Mouse (Mus musculus): ENCODE data around the gene Mrpl49. TPM values are rescaled to one million over a fixed set of nuclear protein-coding genes. Genes with fewer than 3 reads are reported as not detected.
A peak's percentile ranks its signal among the peaks of the same experiment; 100 is the strongest.

Gene Mrpl49
- polyA plus RNA-seq, 2 experiments from 2014 or later = 33.9 to 37.5 TPM

DNA sequence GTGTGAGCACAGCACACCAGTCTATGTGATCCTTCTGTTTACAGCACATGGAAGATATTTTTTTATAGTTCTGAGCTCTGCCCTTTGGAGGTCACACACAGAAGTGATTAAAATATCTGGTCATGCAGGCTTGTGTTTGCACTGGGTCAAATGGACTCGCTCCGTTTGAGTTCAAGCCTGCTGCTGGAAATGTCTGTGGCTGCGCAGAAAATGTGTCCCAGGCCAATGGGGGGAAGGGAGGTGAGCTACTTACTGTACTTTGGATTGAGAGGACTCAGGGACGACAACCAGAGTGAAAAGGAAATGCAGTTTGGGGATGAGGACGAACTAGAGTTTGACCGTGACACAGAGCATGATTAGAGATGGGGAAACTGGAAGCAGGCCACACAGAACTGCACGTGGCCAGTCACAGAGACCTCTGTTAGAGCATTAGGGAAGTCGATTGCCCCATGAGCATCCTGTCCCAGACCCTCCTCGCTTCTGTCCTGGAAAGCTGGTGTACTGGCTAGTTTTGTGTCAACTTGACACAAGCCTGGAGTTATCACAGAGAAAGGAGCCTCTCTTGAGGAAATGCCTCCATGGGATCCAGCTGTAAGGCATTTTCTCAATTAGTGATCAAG is 21.5 kb downstream of the Mrpl49 start:
- ATAC-seq = no peak

DNA sequence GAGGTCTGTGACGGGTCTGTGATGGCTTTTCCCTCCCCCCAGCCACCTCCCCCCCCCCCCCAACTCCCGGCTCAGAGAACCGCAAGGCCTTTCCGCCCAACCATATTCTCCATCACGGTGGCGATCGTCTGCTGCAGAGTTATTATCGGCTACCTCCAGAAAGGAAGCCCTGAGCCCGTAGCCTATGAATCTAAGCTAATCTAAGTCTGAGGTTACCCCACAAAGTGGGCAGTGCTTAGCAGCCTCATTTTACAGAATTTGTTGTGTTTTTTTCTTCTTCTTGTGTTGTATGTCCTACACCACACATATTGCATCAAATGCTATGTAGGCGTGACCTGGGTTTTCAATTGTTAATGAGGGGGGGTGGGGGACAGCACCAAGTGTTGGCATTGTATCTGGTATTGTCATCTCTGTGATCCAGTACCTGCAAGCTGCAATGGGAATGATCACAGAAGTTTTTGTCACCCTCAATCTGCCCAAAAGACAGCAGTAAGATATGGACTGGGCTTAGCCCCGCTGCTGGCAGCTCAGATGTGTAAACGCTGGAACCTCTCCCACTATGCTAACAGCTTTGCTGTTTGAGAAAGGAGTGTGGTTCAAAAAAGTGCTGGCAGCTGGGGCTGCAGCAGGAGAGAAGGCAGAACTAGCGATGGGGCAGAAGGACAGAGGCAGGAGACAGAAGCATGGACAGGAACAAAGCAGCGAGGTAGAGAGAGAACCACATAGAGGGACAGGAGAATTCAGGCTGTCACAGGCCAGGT is 26.9 kb downstream of the Mrpl49 start:
- ATAC-seq = no peak

DNA sequence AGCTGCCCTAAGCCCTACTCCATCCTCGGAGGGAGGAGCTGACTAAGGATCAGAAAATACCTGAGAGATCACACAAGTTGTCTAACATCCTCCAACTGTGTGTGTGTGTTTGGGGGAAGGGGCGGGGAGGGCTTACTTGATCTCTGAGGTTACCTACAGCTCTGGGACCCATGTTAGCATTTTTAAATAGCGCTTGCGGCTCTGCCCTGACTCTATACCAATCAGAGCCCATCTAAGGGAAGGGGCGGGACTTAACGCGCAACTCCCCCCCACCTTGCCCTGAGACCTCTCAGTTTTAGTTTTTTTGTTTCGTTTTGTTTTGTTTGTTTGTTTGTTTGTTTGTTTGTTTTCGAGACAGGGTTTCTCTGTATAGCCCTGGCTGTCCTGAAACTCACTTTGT is 28.2 kb downstream of the Mrpl49 start:
- no peak for ATAC-seq

DNA sequence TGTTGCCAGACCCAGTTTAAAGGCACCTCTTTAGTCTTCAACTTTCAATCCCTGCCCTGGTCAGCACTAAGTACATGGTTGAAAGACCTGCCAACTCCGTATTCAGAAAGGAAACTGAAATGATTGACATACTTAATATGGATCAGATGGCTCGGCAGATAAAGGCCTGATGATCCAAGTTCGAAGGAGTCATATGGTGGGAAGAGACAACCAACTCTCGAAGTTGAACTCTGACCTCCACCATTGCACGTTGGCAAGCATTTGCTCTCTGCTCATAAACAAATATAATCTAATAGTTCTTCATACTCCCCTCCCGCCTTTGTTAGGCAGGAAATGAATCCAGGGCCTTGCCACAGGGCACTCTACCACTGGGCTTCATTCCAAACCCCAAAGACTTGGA is 28.6 kb downstream of the Mrpl49 start:
- no peak for ATAC-seq

DNA sequence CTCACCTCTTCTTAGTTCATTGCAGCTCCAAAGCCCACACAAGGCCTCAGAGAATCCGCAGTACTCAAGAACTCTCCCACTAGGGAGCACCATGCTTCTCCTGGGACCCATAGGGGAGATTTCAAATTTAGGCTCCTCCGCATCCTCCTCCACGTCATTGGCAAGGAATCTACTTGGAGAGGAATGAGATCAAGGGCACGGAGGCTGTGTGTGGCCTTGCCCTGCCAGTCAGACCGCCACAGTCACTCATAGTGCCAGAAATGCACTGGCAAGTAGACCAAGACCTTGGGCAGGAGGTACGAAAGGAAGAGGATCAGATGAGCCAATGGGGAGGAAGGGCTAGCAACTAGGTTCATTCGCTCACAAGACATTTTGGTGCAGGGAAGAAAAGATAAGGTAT is 33.7 kb downstream of the Mrpl49 start:
- no peak for ATAC-seq

DNA sequence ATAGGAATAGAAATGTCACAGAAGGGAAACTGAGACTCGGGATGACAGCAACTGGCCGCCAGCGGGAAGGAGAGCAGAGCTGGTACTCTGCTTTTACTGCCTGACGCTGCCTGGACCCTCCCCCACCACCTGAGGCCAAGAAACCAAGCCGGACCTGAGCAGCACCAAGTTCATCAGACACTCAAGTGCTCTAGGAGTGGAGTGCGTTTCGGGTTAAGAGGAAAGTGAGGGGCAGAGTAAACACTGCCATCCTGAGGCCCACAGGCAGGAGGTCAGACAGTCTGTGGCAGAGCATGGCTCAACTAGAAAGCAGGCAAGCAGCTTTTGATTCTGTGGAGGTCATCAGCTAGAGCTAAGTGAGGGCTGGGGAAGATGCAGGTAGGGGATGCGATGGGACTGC is 34.5 kb downstream of the Mrpl49 start:
- ATAC-seq = no peak

DNA sequence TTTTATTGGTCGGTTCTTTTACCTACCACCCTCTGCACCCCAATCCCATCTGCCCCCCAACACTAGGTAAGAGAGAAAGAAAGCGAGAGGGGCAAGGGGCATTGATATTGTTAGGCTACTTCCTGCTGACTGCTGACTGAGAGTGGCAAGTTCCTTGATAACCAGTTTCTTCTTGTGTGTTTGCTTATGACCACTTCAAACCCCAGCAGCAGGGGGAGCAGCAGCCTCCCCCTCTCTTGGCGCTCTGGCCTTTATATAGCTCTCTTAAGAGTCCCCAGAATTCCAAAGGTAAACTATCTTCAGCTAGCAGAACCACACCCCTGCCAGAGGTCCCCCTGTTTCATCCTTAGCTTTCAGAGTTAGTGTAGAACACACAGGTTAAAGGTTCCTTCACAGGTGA is 37.3 kb downstream of the Mrpl49 start:
- ATAC-seq = no peak

DNA sequence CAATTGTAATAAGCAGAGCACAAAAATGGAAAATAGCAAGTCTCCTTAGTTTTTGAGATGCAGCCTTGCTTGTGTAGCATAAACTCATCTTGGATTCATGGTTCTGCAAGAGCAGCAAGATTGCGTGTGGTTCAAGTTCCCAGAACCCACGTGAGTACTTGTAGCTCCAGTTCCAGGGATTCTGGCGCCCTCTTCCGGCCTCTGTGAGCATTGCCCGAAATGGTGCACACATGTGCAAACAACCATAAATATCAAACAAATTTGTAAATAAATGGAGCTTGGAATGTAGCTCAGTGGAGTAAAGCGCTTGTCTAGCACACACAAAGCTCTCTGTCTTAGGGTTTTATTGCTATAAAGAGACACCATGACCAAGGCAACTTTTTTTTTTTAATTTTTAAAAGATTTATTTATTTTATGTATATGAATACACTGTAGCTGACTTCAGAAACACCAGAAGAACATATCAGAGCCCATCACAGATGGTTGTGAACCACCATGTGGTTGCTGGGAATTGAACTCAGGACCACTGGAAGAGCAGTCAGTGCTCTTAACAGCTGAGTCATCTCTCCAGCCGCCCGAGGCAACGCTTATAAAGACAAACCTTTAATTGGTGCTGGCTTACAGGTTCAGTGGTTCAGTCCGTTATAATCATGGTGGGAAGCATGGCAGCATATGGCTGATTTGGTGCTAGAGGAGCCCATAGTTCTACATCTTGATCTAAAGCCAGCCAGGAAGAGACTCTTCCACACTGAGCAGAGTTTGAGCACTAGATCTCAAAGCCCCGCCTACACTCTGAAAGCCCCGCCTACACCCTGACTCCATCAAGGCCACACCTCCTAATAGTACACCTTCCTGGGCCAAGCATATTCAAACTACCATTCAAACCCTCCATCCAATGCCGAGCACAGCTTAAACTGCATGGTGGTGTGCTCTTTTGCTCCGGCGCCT is 39.2 kb downstream of the Mrpl49 start:
- peak; percentile 58 for ATAC-seq

DNA sequence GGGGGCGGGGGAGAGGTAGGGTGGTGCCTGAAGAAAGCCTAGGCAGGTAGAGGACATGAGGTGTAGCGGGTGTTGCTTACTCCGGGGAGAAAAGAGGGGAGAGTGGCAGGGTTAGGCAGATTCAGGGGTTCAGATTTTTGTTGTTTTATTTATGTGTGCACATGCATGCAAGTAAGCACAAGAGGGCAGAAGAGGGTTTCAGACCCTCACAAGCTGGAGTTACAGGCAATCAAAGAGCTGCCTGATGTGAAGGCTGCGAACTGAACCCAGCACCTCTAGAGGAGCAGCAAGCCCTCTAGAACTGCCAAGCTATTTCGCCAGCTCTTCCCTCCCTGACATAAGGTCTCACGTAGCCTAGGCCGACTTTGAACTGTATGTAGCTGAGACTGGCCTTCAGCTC is 41.1 kb downstream of the Mrpl49 start:
- no peak for ATAC-seq

DNA sequence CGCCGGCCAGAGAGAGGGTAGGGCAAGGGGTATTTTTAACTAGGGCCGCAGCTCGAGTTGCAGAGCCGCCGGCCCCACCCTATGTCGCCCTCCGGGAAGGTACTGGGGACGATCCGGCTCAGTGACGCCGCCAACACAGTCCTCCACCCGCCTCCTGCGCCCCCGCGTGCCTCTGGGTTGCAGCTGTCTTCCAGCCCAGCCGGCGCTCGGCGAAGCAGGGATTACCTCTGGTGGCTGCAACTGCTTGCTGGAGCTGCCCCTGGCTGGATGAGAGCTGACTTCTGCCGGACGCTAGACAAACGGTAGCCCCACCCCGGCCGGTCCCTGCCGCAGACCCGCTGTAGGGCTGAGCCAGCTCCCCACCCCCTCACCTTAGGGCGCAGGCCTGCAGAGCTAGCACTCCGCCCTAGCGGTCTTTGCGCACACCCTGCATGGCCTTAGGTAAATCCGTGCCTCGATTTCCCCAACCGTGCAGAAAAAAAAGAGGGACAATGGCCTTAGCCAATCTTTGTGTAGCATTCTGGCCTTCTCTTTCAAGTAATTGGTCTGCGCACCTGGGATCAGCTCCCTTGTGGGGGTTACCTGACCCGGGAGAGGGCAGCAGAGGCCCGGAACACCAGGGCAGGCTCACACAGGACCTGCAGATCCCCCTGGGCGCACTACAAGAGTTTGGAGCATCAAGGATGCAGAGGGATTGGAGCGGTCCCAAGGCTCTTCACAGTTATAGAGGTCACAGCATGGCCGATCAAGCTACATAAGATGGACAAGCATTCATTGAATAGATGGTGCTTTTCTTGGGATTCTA is 41.9 kb downstream of the Mrpl49 start, which contains the start of gene Capn1:
Gene Capn1 (minus strand): TSS at position 387 of the 805 bp plus-strand sequence.
- peak; percentile 74 for ATAC-seq

DNA sequence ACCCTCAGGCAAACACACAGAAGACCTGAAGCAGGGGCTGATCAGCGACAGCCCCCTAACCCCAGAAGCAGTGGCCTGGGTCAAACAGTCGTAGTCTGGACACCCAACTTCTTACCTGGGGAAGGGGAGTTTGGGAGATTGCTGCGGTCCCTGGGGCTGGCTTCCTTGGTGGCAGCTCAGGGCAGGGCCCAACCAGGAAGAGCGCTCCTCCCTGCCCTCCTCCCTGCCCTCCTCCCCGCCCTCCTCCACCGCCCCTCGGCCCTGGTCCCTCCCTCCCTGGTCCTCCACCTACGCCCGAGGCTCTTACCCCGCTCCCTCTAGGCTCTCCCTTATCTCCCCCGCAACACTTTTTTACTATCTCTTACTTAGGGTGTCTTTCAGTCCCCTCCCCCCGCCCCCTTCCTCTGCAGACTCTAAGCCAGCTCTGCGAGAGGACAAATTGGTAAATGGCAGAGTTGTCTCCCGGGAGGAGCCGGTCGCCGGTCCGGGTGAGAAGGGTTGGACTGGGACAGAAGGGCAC is 42.5 kb downstream of the Mrpl49 start:
- ATAC-seq = peak; percentile 68

DNA sequence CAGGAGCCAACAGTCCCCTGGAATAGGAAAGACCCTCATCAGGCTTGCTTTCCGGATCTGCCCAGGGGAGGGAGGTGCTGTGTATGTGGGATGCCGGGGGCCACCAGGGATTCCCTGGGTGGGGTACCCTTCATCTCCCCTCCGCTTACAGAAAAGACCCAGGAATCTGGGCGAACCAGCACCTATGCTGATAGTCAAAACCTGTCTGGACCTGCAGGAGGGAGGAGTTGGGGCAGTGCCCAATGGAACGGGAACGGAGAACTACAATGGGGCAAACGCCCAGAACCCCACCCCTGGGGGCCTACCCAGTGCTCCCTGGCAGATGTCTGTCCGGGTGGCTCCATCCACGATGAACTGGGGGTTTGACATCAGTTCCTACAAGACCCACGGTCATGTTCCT is 43.9 kb downstream of the Mrpl49 start:
- no peak for ATAC-seq

DNA sequence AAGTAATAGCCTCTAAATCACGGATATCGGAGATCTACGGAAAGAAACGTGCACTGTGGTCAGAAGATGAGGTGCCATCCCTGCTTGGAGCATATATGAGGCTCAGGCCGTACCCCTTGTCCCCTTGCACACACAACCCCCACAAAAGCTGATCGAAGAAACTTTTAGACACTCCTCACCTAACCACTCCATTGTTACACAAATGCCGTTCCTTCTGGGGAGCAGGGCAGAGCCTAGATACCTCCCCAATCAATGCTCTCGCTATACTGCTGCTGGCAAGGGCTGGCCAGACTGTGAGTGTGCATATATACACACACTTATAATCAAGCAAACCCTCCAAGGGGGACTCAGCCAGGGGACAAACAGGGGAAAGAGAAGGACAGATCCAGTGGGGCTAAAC is 48.4 kb downstream of the Mrpl49 start:
- ATAC-seq = no peak

DNA sequence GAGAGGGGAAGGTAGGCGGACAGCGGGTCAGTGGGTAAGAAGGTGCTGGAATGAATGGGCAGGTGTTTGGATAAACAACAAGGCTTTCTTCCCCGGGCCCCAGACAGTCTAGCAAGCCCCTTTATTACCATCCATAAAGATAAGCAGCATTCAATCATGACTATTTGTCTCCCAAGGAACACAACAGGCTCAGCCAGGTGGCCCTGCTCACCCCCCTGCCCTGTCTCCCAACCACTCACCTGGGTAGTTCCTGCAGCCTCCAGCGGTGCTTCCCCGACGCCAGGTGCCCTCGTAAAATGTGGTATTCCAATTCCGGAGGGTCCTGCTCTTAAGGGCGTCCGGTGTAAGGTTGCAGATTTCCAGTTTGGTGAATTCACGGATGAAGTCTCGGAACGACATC is 50.6 kb downstream of the Mrpl49 start:
- ATAC-seq = no peak

DNA sequence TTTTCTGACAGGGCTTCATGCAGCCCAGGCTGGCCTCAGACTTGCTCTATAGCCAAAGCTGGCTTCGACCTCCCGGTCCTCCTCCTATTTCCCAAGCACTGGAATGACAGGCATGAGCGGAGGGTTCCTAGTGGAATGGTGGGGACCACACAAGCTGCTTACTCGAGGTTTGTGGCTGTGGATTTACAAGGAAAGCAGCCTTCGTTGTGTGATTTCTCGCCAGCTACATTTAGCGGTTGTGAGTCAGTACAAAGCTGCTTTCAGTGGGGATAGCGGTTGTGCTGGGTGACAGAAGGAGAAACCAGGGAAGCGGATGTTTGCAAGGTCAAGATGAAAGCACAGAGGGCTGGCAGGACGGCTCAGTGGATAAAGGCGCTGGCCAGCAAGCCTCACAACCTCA is 52.0 kb downstream of the Mrpl49 start:
- no peak for ATAC-seq

Other genes starting within 250 kb of the Mrpl49 start
- 10 to 100 TPM; 62.6 to 85.3 TPM for gene Frmd8, start 182.5 kb downstream of the Mrpl49 start, polyA plus RNA-seq (2017; shearing (Covaris generic))
- 10 to 100 TPM; 51.6 to 73.7 TPM for gene Slc25a45, start 180.0 kb downstream of the Mrpl49 start, polyA plus RNA-seq (2017; shearing (Covaris generic))
- under 1 TPM; 0.51 to 0.84 TPM for gene Tigd3, start 163.6 kb downstream of the Mrpl49 start, polyA plus RNA-seq (2017; shearing (Covaris generic))
- 100 to 1,000 TPM; 214 to 296 TPM for gene Dpf2, start 144.8 kb downstream of the Mrpl49 start, polyA plus RNA-seq (2017; shearing (Covaris generic))
- gene Cdc42ep2, start 133.0 kb downstream of the Mrpl49 start, polyA plus RNA-seq (2017; shearing (Covaris generic)) = under 1 TPM in 1 of 2 experiments, not detected in 1; 0.34 TPM
- 10 to 100 TPM; 13.8 to 15.8 TPM for gene Pola2, start 93.6 kb downstream of the Mrpl49 start, polyA plus RNA-seq (2017; shearing (Covaris generic))
- not detected for gene Slc22a20, start 71.6 kb downstream of the Mrpl49 start, polyA plus RNA-seq (2017; shearing (Covaris generic))
- 10 to 100 TPM; 40.2 to 45.3 TPM for gene Capn1, start 41.9 kb downstream of the Mrpl49 start, polyA plus RNA-seq (2017; shearing (Covaris generic))
- gene Syvn1, start 11.2 kb downstream of the Mrpl49 start, polyA plus RNA-seq (2017; shearing (Covaris generic)) = 10 to 100 TPM; 13.4 to 17.1 TPM
- 1,000 to 10,000 TPM; 2,365 to 3,114 TPM for gene Fau, start 59 bp upstream of the Mrpl49 start, polyA plus RNA-seq (2017; shearing (Covaris generic))
- gene Znhit2, start 3.4 kb upstream of the Mrpl49 start, polyA plus RNA-seq (2017; shearing (Covaris generic)) = 1 to 10 TPM; 5.7 to 6.7 TPM
- gene Tm7sf2, start 10.6 kb upstream of the Mrpl49 start, polyA plus RNA-seq (2017; shearing (Covaris generic)) = 1 to 10 TPM; 5.5 to 7.1 TPM
- 10 to 100 TPM; 27.9 to 39.0 TPM for gene Vps51, start 19.4 kb upstream of the Mrpl49 start, polyA plus RNA-seq (2017; shearing (Covaris generic))
- not detected for gene Tmem262, start 22.2 kb upstream of the Mrpl49 start, polyA plus RNA-seq (2017; shearing (Covaris generic))
- not detected for gene Gm28374, start 24.5 kb upstream of the Mrpl49 start, polyA plus RNA-seq (2017; shearing (Covaris generic))
- gene Zfpl1, start 27.2 kb upstream of the Mrpl49 start, polyA plus RNA-seq (2017; shearing (Covaris generic)) = 10 to 100 TPM; 36.7 to 51.4 TPM
- 1 to 10 TPM; 3.5 to 5.5 TPM for gene Cdca5, start 27.2 kb upstream of the Mrpl49 start, polyA plus RNA-seq (2017; shearing (Covaris generic))
- gene AC131692.1, start 36.6 kb upstream of the Mrpl49 start, polyA plus RNA-seq (2017; shearing (Covaris generic)) = not detected
- gene Naaladl1, start 48.0 kb upstream of the Mrpl49 start, polyA plus RNA-seq (2017; shearing (Covaris generic)) = under 1 TPM in 1 of 2 experiments, not detected in 1; 0.17 TPM
- 1 to 10 TPM in 1 of 2 experiments, under 1 TPM in 1; 0.43 to 2.2 TPM for gene Sac3d1, start 60.9 kb upstream of the Mrpl49 start, polyA plus RNA-seq (2017; shearing (Covaris generic))
- gene Snx15, start 70.5 kb upstream of the Mrpl49 start, polyA plus RNA-seq (2017; shearing (Covaris generic)) = 10 to 100 TPM; 20.9 to 26.5 TPM
- gene Batf2, start 83.2 kb upstream of the Mrpl49 start, polyA plus RNA-seq (2017; shearing (Covaris generic)) = not detected
- gene Arl2, start 83.8 kb upstream of the Mrpl49 start, polyA plus RNA-seq (2017; shearing (Covaris generic)) = 10 to 100 TPM; 17.1 to 31.5 TPM
- gene Majin, start 126.6 kb upstream of the Mrpl49 start, polyA plus RNA-seq (2017; shearing (Covaris generic)) = under 1 TPM in 1 of 2 experiments, not detected in 1; 0.90 TPM
- gene Gpha2, start 168.6 kb upstream of the Mrpl49 start, polyA plus RNA-seq (2017; shearing (Covaris generic)) = not detected
- gene Ppp2r5b, start 178.1 kb upstream of the Mrpl49 start, polyA plus RNA-seq (2017; shearing (Covaris generic)) = 1 to 10 TPM; 1.2 to 1.6 TPM
- 10 to 100 TPM; 10.4 to 14.7 TPM for gene Atg2a, start 183.9 kb upstream of the Mrpl49 start, polyA plus RNA-seq (2017; shearing (Covaris generic))
- 10 to 100 TPM in 1 of 2 experiments, 1 to 10 TPM in 1; 6.4 to 22.8 TPM for gene Ehd1, start 218.9 kb upstream of the Mrpl49 start, polyA plus RNA-seq (2017; shearing (Covaris generic))
- under 1 TPM; 0.07 to 0.13 TPM for gene Cdc42bpg, start 248.7 kb upstream of the Mrpl49 start, polyA plus RNA-seq (2017; shearing (Covaris generic))

Measured in CD4-positive, CD25-positive, alpha-beta regulatory T cell, adult 4 months (primary cell).